Mouse (Mus musculus) liver, adult (tissue): ENCODE measurements around the gene Bcr.

Source experiments
- GATA4 ChIP-seq: IDR thresholded peaks from 2 replicates; pipeline ENCODE4 v1.6.1; 2014; ENCODE audit warnings: mild to moderate bottlenecking, low read length; ENCODE audit not compliant: insufficient replicate concordance

Bcr gene

DNA sequence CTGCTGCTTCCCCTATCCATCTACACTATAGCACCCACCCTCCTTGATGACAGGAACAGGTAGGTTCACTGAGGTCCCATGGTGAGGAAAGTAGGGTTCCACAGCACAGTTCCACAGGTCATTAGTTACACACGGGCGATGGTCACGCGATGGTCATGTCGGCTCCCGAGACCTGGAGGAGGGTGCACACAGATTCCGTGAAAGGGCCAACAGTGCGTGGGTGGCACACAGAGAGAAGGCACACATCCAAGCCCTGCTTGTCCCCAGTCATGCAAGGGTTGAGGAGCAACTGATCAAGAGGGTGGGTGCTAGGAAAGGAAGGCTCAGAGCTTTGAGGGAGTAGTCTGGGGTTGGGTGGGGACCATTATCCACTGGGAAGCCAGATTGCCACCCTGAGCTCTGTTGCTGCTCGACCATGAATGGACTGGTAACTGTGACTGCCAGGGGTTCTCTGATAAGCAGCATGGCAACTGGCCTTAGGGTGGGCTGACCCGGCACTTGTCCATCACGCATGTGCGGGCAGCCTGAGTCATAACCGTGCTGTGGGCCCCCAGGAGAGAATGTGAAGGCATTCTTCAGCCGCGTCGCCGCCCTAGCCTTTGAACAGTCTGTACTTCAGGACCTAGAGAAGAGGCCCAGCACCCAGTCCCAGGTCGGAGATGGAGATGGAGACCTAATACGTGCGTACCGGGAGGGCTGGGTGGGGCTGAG, 8.9 kb upstream of the Bcr start:
- TF ChIP-seq GATA4 = no peak

DNA sequence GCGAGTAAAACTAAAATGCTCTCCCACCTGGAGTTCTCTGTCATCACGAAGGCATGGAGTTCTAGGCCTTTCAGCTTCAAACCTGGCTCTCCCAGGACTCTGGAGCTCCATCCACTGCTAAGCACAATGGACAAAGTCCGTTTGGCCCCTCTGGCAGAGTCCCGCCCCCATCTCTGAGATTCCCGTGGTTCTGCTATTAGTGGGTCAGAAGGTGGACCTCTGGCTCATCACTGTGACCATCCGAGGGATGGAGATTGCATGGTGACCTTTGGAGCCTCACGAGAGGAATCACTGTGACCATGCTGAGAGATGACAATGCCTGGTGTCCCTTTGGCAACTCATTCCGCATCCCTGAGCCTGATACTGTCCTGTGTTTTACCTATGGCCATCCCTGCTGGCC, 7.5 kb upstream of the Bcr start:
- peak; percentile 81; the same call in 1 of the 2 replicates for TF ChIP-seq GATA4

DNA sequence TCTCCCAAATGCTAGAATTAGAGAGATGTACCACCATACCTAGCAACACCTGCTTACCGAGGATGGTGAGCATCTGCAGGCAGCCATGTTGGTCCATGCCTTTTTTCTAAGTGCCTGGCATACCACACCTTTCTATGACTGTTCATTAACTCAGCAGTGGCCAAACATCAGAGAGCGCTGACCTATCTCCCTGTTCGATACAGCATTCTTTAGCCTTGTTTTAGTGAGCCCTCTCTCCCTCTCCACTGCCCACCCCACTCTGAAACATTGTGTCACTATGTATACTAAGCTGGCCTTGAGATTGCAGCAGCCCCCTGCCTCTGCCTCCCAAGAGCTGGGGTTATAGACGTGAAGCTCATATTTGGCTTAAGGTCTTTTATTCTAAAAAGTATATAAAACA, 6.7 kb upstream of the Bcr start:
- no peak for TF ChIP-seq GATA4

DNA sequence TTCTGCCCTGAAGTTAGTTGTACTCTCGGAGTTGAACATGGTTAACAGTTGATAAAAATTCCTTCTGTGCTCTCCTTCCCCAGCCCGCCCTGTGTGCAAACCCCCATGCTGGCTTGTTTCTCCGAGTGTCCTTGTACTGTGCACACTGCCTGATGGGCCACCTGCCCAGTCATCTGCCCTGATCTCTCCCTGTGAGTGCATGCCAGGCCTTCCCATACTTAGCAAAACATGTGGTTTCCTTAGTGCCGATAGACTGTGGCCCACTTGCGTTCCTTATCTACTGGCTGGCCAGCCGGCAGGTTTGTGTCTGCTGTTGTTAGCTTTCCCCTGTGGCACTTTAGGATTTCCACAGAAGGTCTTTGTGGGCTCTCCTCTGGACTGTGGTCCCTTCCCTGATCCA, 6.3 kb upstream of the Bcr start:
- TF ChIP-seq GATA4 = peak; percentile 42; the same call in 1 of the 2 replicates

DNA sequence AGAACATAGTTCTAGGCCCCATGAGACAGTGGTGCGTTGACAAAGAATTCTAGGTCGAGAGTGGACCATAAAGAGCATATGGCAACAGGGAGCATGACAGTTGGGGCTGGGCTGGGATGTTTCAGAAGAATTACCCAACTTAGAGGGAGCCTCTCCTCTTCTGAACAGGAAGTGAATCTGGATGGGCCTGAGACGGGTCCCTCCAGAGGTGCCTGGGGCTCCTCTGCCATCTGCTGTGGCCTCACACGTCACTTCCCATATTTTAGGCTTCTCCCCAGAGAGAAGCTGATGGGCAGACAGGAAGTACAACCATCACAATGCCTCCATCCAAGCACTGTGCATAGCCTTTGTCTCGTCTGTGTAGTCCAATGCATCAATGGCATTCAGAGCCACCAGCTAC, 4.7 kb upstream of the Bcr start:
- TF ChIP-seq GATA4 = no peak

DNA sequence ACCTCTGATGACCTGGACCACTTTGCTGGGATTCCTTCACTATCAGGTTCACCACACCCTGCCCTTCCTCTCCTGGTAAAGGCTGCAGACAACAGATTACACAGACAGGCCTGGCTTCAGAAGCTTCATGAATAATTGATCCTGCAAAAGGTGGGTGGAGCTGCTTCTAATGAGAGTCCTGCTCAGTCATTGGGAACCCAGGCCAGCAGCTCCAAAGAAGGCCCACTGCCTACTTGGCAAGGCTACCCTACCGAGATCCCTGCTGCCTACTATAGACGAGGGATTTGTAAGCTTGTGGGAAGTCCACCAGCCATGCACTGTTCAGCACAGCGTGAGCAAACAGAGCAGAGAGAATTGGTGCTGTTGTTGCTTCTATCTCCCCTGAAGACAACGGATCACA, 4.1 kb upstream of the Bcr start:
- TF ChIP-seq GATA4 = no peak

DNA sequence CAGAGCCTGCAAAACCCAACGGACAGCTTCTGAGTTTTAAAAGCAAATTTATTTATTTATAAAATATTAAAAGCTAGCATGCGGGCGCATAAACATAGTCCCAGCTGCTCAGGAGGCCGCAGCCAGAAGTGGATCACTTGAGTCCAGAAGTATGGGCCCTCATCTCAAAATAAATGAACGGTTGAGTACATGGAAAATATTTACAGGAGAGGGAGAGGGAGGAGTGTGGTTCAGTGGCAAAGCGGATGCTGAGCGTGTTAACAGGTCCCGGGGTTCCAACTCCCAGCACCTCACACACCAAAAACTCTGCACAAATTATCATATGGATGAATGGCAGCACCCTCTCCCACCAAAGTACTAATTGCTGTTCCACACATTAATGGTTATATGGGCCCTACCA, 2.1 kb upstream of the Bcr start:
- TF ChIP-seq GATA4 = no peak

DNA sequence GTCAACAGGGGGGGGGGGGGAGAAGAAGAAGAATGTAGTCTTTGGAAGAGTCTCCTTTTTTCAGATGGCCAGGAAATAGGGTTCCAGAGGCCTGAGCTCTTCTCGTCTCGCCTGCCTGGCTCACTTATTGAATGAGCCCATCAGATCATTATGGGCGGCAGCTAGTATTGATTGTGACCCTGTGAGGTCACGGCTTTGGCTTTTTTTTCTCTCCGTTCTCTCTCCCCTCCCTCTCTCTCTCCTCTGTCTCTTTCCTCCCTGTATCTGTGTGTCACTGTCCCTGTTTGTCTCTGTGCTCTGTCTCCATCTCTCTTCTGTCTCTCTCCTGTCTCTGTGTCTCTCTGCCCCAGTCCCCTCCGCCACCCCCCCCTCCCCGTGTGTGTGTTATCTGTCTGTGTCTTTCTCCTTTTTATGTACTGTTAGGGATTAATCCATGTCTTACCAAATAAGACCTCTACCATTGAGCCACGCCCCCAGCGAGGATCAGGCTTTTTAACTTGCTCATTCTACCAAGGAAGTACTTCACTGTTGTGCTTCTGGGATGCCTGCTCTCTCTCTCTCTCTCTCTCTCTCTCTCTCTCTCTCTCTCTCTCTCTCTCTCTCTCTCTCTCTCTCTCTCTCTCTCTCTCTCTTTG, 1.5 kb upstream of the Bcr start:
- no peak for TF ChIP-seq GATA4

DNA sequence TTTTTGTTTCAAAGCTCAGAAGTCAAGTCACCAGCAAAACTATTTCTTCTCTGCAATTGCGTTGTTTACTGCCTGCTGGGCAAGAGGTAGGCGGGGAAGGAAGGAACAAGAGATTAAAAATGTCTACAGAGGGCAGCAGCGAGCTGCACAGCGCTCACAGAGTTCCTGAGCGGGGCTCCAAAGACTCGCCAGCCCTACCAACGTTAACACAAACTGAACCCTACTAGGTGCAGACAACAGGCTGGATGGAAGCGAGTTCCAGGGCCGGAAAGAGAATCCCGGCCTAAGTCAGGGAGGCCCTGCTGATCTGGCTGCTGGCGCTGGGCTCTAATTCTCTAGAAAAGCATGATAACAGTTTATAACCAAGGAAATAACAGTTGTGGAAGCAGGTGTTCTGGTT, 996 bp upstream of the Bcr start:
- peak; percentile 4; the same call in 1 of the 2 replicates for TF ChIP-seq GATA4

DNA sequence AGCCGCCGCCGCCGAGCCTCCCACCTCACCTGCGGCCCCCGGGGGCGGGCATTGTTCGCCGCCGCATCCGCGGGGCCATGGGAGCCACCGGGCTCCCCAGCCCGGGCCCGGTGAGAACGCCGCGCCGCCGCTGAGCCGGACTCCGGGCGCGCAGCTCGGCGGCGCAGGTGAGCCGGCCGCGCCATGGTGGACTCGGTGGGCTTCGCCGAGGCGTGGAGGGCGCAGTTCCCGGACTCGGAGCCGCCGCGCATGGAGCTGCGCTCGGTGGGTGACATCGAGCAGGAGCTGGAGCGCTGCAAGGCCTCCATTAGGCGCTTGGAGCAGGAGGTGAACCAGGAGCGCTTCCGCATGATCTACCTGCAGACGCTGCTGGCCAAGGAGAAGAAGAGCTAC, 447 bp downstream of the Bcr start:
- no peak for TF ChIP-seq GATA4

DNA sequence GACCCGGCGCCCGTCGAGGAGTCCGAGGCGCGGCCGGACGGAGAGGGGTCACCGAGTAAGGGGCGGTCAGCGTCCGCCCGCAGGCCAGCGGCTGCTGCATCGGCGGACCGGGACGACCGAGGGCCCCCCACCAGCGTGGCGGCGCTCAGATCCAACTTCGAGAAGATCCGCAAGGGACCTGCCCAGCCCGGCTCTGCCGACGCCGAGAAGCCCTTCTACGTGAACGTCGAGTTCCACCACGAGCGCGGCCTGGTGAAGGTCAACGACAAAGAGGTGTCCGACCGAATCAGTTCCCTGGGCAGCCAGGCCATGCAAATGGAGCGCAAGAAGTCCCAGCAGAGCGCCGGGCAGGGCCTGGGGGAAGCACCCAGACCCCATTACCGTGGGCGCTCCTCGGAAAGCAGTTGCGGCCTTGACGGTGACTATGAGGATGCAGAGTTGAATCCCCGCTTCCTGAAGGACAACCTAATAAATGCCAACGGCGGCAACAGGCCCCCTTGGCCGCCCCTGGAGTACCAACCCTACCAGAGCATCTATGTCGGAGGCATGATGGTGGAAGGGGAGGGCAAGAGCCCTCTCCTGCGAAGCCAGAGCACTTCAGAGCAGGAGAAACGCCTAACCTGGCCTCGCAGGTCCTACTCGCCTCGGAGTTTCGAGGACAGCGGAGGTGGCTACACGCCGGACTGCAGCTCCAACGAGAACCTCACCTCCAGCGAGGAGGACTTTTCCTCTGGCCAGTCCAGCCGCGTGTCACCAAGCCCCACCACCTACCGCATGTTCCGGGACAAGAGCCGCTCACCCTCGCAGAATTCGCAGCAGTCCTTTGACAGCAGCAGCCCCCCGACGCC, 1.2 kb downstream of the Bcr start:
- no peak for TF ChIP-seq GATA4

DNA sequence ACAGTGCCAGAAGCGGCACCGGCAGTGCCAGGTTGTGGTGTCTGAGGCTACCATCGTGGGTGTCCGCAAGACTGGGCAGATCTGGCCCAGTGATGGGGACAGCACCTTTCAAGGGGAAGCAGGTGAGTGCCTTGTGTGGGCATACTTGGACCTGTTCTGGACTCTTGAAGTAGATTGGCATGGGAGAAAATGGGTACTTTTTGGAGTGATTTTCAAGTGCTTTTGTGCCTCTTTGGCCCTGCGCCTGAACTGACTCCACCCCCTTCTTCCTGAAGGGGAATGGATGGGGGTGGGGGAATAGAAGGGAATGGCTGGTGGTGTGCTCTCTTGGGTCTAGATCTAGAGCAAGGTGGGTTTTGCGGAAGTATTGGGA, 1.8 kb downstream of the Bcr start:
- no peak for TF ChIP-seq GATA4

DNA sequence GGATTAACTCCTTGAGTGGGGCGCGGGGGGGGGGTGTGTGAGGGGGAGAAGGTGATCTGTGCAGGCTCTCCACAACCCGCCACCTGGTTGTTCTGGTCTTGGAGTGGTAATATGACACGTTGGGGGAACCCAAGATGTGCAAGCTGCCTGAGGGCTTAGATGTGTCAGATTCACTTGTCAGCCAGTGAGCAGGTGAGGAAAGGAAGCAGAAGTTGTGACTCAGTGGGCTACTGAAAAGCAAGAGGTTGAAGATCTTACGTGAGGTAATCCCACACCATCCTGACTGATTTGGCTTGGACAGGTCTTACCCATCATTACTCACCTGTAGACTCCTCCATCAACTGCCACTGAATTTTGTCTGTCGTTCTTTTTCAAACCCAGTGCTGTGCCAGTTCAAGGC, 2.2 kb downstream of the Bcr start:
- no peak for TF ChIP-seq GATA4

DNA sequence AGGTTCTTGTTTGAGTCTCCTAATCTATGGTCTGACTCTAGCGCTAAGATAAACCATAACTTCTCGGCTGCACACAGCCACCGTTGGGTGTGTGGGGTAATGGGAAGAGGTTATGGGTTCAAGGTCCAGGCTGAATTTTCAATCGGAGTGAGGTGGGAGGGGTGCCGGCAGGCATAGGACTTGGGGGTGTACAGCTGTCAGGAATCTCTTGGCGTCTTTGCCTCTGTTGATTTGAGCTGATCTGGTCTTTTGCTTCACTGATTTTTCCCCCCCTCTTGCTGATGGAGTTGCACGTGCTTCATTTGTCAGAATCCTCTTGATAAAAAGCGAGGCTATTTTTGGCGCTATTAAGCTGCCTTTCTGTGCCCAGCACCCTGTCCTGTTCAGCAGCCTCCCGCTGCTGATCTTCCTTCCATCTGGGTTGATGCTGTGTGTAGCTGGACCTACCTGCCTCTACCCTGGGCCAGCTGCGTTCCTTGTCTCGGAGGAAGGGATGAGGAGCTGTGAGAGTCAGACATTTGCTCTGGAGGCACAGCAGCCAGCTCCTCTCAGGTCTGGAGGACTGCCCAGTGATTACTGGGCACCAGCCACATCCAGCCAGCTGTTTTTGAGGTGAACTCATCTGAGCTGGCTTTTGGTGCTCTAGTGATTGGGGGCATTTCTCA, 3.0 kb downstream of the Bcr start:
- no peak for TF ChIP-seq GATA4

DNA sequence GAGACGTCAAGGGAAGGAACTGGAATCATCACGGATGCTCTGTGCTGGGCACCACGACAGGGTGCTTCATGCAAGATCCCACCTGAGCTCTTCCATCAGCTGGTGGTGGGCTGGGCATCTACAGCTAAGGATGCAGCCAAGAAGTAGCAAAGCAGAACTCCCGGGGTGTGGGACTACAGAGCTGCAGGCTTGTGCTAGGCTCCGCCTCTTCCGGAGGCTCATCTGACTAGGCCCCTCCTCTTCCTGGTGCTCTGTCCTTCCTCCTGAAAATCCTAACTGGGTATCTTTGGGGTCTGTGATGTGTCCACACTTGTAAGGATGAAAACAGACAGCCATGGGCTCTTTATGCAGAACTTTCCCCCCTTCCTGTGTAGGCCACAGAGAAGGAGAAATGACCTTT, 5.3 kb downstream of the Bcr start:
- no peak for TF ChIP-seq GATA4

DNA sequence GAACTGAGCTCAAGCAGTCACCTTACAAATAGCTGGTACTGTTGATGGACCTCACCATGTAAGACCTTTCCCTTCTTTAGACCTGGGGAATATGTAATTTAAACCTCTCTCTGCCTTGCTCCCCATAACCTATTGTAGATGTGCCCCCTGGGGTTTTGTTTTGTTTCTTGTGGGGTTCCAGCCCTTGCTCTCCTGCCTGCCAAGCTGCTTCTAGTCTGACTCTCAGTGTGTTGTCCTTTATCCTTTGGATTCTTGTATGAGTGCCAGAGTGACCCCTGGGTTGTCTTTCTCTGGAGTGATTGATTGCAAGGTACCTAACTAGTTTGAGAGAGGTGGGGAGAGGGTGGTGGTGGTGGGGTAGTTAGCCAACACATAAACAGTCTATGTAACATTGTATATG, 7.1 kb downstream of the Bcr start:
- TF ChIP-seq GATA4 = no peak
